Mouse (Mus musculus) effector memory CD4-positive, alpha-beta T cell, adult 5 months (primary cell): ENCODE data around the gene Fam241a. TPM values are rescaled to one million over a fixed set of nuclear protein-coding genes. Genes with fewer than 3 reads are reported as not detected.

Experiments
- polyA plus RNA-seq: library from polyadenylated mRNA; unstranded; fragments of 100-300 nt; shearing (Covaris generic); gene quantifications from one replicate; pipeline ENCODE4 v1.2.1, GENCODE M21; 2017

The Fam241a gene
- 8.6 TPM for polyA plus RNA-seq

DNA sequence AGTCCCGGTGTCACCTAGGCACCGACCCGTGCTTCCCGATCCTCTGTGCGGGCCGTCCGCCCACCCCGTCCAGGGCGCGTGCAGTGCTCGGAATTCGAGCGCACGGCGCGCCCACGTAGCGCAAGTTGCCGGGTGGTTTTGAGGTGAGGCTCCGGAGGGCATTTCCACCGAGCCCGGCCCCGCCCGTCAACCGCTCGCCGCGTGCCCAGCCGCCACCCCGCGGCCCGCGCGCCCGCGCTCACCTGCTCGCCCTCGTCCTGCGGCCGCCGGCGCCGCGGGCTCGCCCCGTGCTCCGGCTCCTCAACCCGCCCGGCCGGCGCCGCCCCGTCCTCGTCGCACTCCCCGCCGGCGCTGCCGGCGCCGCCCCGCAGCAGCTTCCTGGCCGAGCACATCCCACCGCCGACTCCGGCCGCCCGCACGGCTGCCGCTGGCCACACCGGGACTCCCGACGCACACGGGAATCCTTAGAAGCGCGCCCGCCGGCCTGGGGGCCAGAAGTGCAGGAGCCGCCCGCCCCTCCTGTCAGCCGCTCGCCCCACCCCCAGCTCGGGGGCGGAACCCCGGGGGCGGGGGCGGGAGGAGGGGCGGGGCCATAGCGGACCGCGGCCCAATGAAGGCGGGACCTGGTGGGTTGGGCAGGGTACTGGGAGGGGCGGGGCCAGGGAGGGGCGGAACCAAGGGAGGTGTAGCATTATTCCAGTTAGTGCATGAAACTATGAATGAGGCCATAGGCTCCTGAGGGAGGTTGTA is at the start of gene Fam241a:
TSS of gene Fam241a (minus strand) at position 533 of the 750 bp plus-strand sequence.

DNA sequence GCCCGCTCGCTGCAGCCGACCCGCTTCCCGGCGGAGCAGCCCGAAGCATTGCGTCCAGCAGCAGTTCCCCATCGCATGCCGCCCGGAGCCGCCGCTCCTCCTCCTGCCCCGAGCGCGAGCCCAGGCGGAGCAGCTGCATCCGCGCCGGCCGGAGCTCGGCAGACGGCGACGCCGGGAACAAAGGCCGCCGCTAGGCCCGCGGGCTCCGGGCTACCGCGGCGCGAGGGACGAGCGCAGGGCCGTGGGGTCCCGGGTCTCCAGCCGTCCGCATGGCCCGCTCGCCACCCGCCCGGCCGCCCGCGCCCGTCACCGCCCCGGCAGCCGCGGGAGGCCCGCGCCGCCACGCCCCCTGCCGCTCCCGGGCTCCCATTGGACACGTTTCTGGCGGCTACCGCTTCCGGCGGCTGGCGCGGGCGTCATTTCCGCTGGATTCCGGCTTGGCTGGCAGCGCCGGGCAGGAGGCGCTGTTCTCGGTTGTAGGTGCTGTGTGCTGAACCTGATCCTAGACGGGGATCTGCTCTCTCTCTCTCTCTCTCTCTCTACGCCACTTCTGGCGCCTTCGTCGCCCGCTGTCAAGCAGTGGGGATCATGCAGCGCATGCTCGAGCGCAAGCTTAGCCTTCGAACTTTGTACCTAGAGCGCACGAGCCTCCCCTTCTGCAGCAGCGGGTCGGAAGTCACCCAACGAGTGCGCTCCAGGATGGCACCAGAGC is 58.8 kb downstream of the Fam241a start, which contains the start of gene Ap1ar:
TSS of gene Ap1ar (minus strand) at position 370 of the 712 bp plus-strand sequence.

Other genes with a start within 250 kb of the Fam241a start
- gene Alpk1, start 115.8 kb downstream of the Fam241a start, polyA plus RNA-seq, result not detected
- gene Tifa, start 106.5 kb downstream of the Fam241a start, polyA plus RNA-seq, result not detected
- gene Ap1ar, start 58.8 kb downstream of the Fam241a start, polyA plus RNA-seq, result 47.2 TPM